ENCODE assay signal across 11 mouse cellular contexts in the genomic region with DNA sequence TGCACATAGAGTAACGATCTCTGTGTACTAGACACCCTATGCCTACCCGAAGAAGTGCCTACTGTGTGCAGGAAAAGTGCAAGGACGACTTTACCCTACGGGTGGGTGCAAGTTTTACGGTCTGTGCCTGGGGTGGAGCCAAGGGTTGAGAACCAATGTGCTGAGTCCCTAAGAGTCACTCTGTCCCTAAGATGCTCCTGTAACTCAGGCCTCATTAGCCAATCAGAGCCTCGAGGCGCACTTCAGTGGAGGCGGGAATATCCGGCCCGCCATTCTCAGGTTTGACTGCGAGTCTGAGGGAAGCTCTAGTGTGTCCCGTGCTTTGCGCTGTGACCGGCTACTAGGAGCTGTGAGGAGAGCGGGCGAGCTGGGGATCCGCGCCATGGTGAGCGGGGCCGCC. TPM values are rescaled to one million over a fixed set of nuclear protein-coding genes. Genes with fewer than 3 reads are reported as not detected.
A peak's percentile ranks its signal among the peaks of the same experiment; 100 is the strongest.
DNase-seq lines count a peak whose midpoint lies in the region; ATAC-seq lines count a peak whose summit lies in the region.
"Not testable (repeated sequence)": the region's sequence is repeated elsewhere in the genome, so short reads cannot be mapped to it uniquely, and the experiment has no call there.
"Had no signal": no experiment of that assay in that cellular context is flagged by ENCODE, and none has a peak within 500 bp of the region (broad histone marks: within the 10 kb centered on the region; RNA-seq: fewer than 3 reads in every experiment).

TSS of gene Gm4767 (plus strand) at position 288 of the 400 bp plus-strand sequence.

- not testable (repeated sequence) for H3K36me3 ChIP-seq in heart, embryonic 10.5 days; intestine, embryonic 15.5 days; limb, embryonic 15.5 days

- H3K4me3 ChIP-seq in heart, embryonic 10.5 days = 0 out of 2 replicates have a peak within 1 kb of the TSS, but pooled peaks have one; percentile 24
- H3K4me3 ChIP-seq in intestine, embryonic 15.5 days (replicated peaks) = 0 out of 2 replicates have a peak within 1 kb of the TSS, but pooled peaks have one; percentile 19
- peak within 1 kb of the TSS; percentile 18; the same call in 1 of the 2 replicates for H3K4me3 ChIP-seq in limb, embryonic 15.5 days

- H3K27me3 ChIP-seq in heart, embryonic 10.5 days (ENCODE audit: insufficient read depth, poor library complexity, severe bottlenecking); intestine, embryonic 15.5 days (replicated peaks); limb, embryonic 15.5 days: not testable (repeated sequence)

- not testable (repeated sequence) for H3K4me1 ChIP-seq in heart, embryonic 10.5 days; intestine, embryonic 15.5 days (replicated peaks); limb, embryonic 15.5 days

- 23% methylated on average over 18 of the region's 20 CpGs for WGBS in heart, embryonic 10.5 days
- WGBS in intestine, embryonic 15.5 days = 28% methylated on average over 12 of the region's 20 CpGs
- WGBS in limb, embryonic 15.5 days = 24% methylated on average over 18 of the region's 20 CpGs

- peak; percentile 51; the same call in 1 of the 2 replicates for ATAC-seq in intestine, embryonic 15.5 days
- not testable (repeated sequence) for ATAC-seq in limb, embryonic 15.5 days (ENCODE audit: insufficient number of reproducible peaks, low FRiP score, low TSS enrichment, low read depth)

- H3K4me2 ChIP-seq in intestine, embryonic 15.5 days (replicated peaks) = 0 out of 2 replicates have a peak within 1 kb of the TSS, but pooled peaks have one; percentile 30
- H3K4me2 ChIP-seq in limb, embryonic 15.5 days = 0 out of 2 replicates have a peak within 1 kb of the TSS, but pooled peaks have one; percentile 12

- H3K27ac ChIP-seq in heart, embryonic 10.5 days; intestine, embryonic 15.5 days; limb, embryonic 15.5 days: not testable (repeated sequence)

- H3K9ac ChIP-seq in intestine, embryonic 15.5 days; limb, embryonic 15.5 days: not testable (repeated sequence)

- peak; percentile 5 to 17 for DNase-seq in adrenal gland, adult (ENCODE audit: inconsistent age in 2 of 2, low spot score in 1 of 2)
- peak; percentile 2 to 6 for DNase-seq in cerebellum, postnatal 14 days
- not testable (repeated sequence) for DNase-seq in heart, embryonic 10.5 days (ENCODE audit: low spot score)
- peak; percentile 0 for DNase-seq in layer of hippocampus, adult 18-20 months (ENCODE audit: low spot score in 2 of 2)
- DNase-seq in ovary, postnatal 14 days (ENCODE audit: low spot score) = peak; percentile 0
- DNase-seq in testis, postnatal 14 days (ENCODE audit: low spot score) = peak; percentile 9

- not testable (repeated sequence) for H3K9me3 ChIP-seq in heart, embryonic 10.5 days; intestine, embryonic 15.5 days; limb, embryonic 15.5 days

RNA-seq across cellular contexts. Expression of gene Gm4767, which starts in this region (rescaled TPM):
- 2.6 and 3.4 TPM in 2 replicates for polyA plus RNA-seq in heart, embryonic 10.5 days (2016; fragmentation: Nextera tagmentation; extraction: Ambion mirVana)
- polyA plus RNA-seq in intestine, embryonic 15.5 days (2015; fragmentation: Nextera tagmentation; extraction: Ambion mirVana) = 2.7 and 2.8 TPM in 2 replicates
- 1 to 10 TPM; 3.0 to 3.5 TPM for total RNA-seq in layer of hippocampus, adult 18-20 months (2021)
- 2.8 and 4.0 TPM in 2 replicates for polyA plus RNA-seq in limb, embryonic 15.5 days (2015; fragmentation: Nextera tagmentation; extraction: Ambion mirVana)
- polyA plus RNA-seq: C2C12; erythroblast, embryonic 14.5 days; lung, adult 2 months had no signal
